Mouse (Mus musculus) midbrain, embryonic 11.5 days (tissue): ENCODE data around the gene Il12rb1. TPM values are rescaled to one million over a fixed set of nuclear protein-coding genes. Genes with fewer than 3 reads are reported as not detected.

ENCODE experiments used
- ATAC-seq: fragments of 200-750 bp; cut with Nextera tagmentation; 2 replicates; pipeline ENCODE4 v1.8.0; 2017; ENCODE audit warnings: moderate TSS enrichment, moderate library complexity; ENCODE audit not compliant: low FRiP score
- DNase-seq: peaks from one replicate; pipeline ENCODE4 v3.0.0; 2015; ENCODE audit warnings: low spot score; ENCODE audit errors: missing footprints
- H3K27ac ChIP-seq: fragments of 300-500 bp; sonication (generic); 2 replicates; pipeline ENCODE4 v1.5.1; 2014; ENCODE audit warnings: low read depth, low read length
- H3K27me3 ChIP-seq: fragments of 300-500 bp; sonication (generic); 2 replicates; pipeline ENCODE4 v1.6.1; 2014; ENCODE audit warnings: mild to moderate bottlenecking, low read length, moderate library complexity, mixed read lengths; ENCODE audit not compliant: control insufficient read depth, insufficient read depth
- H3K36me3 ChIP-seq: fragments of 300-500 bp; sonication (generic); 2 replicates; pipeline ENCODE4 v1.6.1; 2014; ENCODE audit warnings: mild to moderate bottlenecking, low read length, moderate library complexity, mixed read lengths; ENCODE audit not compliant: control insufficient read depth, insufficient read depth
- H3K4me1 ChIP-seq: fragments of 300-500 bp; sonication (generic); 2 replicates; pipeline ENCODE4 v1.6.1; 2014; ENCODE audit warnings: low read length; ENCODE audit not compliant: control insufficient read depth, insufficient read depth
- H3K4me2 ChIP-seq: fragments of 300-500 bp; sonication (generic); 2 replicates; pipeline ENCODE4 v1.6.1; 2014; ENCODE audit warnings: mild to moderate bottlenecking, moderate library complexity
- H3K4me3 ChIP-seq: fragments of 300-500 bp; sonication (generic); 2 replicates; pipeline ENCODE4 v1.5.1; 2014; ENCODE audit warnings: low read depth, low read length
- H3K9ac ChIP-seq: fragments of 300-500 bp; sonication (generic); 2 replicates; pipeline ENCODE4 v1.6.1; 2014; ENCODE audit warnings: low read length
- H3K9me3 ChIP-seq: fragments of 300-500 bp; sonication (generic); 2 replicates; pipeline ENCODE4 v1.6.1; 2016; ENCODE audit warnings: low read length; ENCODE audit not compliant: control insufficient read depth
- WGBS: fragments of 180-500 bp; shearing (Covaris S2); extraction: QIAGEN DNeasy Blood & Tissue Kit; methylation state at CpG from one replicate; pipeline ENCODE4 v1.1.7; 2014; 5-methylcytosine and 5-hydroxymethylcytosine counted together
- polyA plus RNA-seq: library from polyadenylated mRNA; unstranded; fragments of >200 nt; fragmentation: Nextera tagmentation; extraction: Ambion mirVana; gene quantifications from 2 replicates; pipeline ENCODE4 v1.2.1, GENCODE M21; 2014

Gene Il12rb1
- polyA plus RNA-seq, 1 experiment from 2014 or later = 0.38 TPM

GRCm38 (mm10) chr8:70801156-70801555 is 7.1 kb upstream of the Il12rb1 start:
- no peak overlapping the region for H3K4me3 ChIP-seq
- H3K27me3 ChIP-seq = peaks cover 52% of the 10 kb centered on the region
- ATAC-seq = no peak
- no peaks in the 10 kb centered on the region for H3K9me3 ChIP-seq
- H3K27ac ChIP-seq = no peak overlapping the region
- H3K4me1 ChIP-seq = peaks cover 15% of the 10 kb centered on the region
- 30% methylated on average over 15 of the region's 15 CpGs for WGBS
- H3K4me2 ChIP-seq = no peak overlapping the region
- no peak overlapping the region for H3K9ac ChIP-seq
- DNase-seq = peak; percentile 81
- no peaks in the 10 kb centered on the region for H3K36me3 ChIP-seq

GRCm38 (mm10) chr8:70801830-70802229 is 6.4 kb upstream of the Il12rb1 start:
- H3K4me2 ChIP-seq = no peak overlapping the region
- no peak overlapping the region for H3K27ac ChIP-seq
- H3K9ac ChIP-seq = no peak overlapping the region
- peaks cover 11% of the 10 kb centered on the region for H3K4me1 ChIP-seq
- DNase-seq (peak; percentile 81), ATAC-seq (no peak)
- H3K36me3 ChIP-seq = no peaks in the 10 kb centered on the region
- H3K4me3 ChIP-seq = no peak overlapping the region
- H3K9me3 ChIP-seq = no peaks in the 10 kb centered on the region
- WGBS = 93% methylated on average over 1 of the region's 1 CpGs
- H3K27me3 ChIP-seq = peaks cover 52% of the 10 kb centered on the region

GRCm38 (mm10) chr8:70802786-70803510 is 5.3 kb upstream of the Il12rb1 start:
- Histone ChIP-seq H3K4me2 (no peak overlapping the region), H3K27me3 (peaks cover 46% of the 10 kb centered on the region), H3K4me1 (peaks cover 8% of the 10 kb centered on the region), H3K9me3 (no peaks in the 10 kb centered on the region), H3K27ac (no peak overlapping the region), H3K36me3 (no peaks in the 10 kb centered on the region), H3K9ac (no peak overlapping the region), H3K4me3 (no peak overlapping the region)
- 70% methylated on average over 11 of the region's 11 CpGs for WGBS
- ATAC-seq = no peak
- DNase-seq = peak; percentile 82

- peak; percentile 86 for DNase-seq
- peak overlapping the region; percentile 69 for H3K4me2 ChIP-seq
- no peak overlapping the region for H3K27ac ChIP-seq
- no peak for ATAC-seq
- peaks cover 6% of the 10 kb centered on the region for H3K4me1 ChIP-seq
- H3K4me3 ChIP-seq = peak overlapping the region; percentile 41
- H3K36me3 ChIP-seq = no peaks in the 10 kb centered on the region
- H3K9ac ChIP-seq = no peak overlapping the region
- H3K27me3 ChIP-seq = peaks cover 37% of the 10 kb centered on the region
- 1% methylated on average over 47 of the region's 47 CpGs for WGBS
- H3K9me3 ChIP-seq = no peaks in the 10 kb centered on the region
Measured at GRCm38 (mm10) chr8:70803761-70804480, 4.3 kb upstream of the Il12rb1 start.

- peak within 1 kb of the TSS; percentile 69 for H3K4me2 ChIP-seq
- no peaks in the 10 kb centered on the region for H3K36me3 ChIP-seq
- DNase-seq (peak; percentile 97), ATAC-seq (peak; percentile 91)
- H3K4me1 ChIP-seq = peaks cover 6% of the 10 kb centered on the region
- WGBS = under 1% methylated on average over 45 of the region's 45 CpGs
- no peak within 1 kb of the TSS; the same call in 1 of the 2 replicates for H3K9ac ChIP-seq
- no peaks in the 10 kb centered on the region for H3K9me3 ChIP-seq
- peak within 1 kb of the TSS; percentile 41 for H3K4me3 ChIP-seq
- H3K27ac ChIP-seq = no peak within 1 kb of the TSS
- peaks cover 30% of the 10 kb centered on the region for H3K27me3 ChIP-seq
Measured at GRCm38 (mm10) chr8:70804481-70805206, 3.6 kb upstream of the Il12rb1 start, which contains the start of gene Mast3. Gene Mast3 (minus strand): TSS chr8:70805054.

DNA sequence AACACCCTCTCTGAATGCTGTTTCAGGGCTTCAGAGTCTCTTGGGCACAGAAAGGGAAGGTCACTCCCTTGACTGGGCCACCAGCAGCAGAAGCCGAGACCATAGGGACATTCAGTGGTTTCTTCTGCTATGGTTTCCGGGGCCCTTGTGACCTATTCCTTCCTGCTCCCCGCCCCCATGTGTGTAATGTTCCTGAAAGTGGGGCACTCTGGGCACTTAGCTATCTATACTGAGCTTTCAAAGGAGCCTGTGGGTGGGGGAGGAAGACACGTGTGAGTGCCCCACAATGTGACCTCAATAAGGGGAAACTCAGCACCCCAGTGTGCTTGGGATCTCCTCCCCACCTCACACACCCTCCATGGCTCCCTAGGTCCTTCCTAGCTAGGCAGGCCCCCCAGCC is 1.7 kb upstream of the Il12rb1 start:
- H3K27ac ChIP-seq = no peak overlapping the region
- H3K36me3 ChIP-seq = no peaks in the 10 kb centered on the region
- ATAC-seq (no peak), DNase-seq (no peak)
- H3K4me1 ChIP-seq = peaks cover 6% of the 10 kb centered on the region
- no peak overlapping the region for H3K4me2 ChIP-seq
- no peaks in the 10 kb centered on the region for H3K9me3 ChIP-seq
- no peak overlapping the region for H3K4me3 ChIP-seq
- H3K27me3 ChIP-seq = peaks cover 24% of the 10 kb centered on the region
- WGBS = 79% methylated on average over 4 of the region's 4 CpGs
- no peak overlapping the region for H3K9ac ChIP-seq

GRCm38 (mm10) chr8:70807304-70807703 is 945 bp upstream of the Il12rb1 start:
- DNase-seq = no peak
- no peak overlapping the region for H3K9ac ChIP-seq
- peaks cover 24% of the 10 kb centered on the region for H3K27me3 ChIP-seq
- no peak overlapping the region for H3K27ac ChIP-seq
- no peak overlapping the region for H3K4me2 ChIP-seq
- H3K9me3 ChIP-seq = no peaks in the 10 kb centered on the region
- H3K36me3 ChIP-seq = no peaks in the 10 kb centered on the region
- 57% methylated on average over 1 of the region's 1 CpGs for WGBS
- peaks cover 6% of the 10 kb centered on the region for H3K4me1 ChIP-seq
- no peak for ATAC-seq
- no peak overlapping the region for H3K4me3 ChIP-seq

DNA sequence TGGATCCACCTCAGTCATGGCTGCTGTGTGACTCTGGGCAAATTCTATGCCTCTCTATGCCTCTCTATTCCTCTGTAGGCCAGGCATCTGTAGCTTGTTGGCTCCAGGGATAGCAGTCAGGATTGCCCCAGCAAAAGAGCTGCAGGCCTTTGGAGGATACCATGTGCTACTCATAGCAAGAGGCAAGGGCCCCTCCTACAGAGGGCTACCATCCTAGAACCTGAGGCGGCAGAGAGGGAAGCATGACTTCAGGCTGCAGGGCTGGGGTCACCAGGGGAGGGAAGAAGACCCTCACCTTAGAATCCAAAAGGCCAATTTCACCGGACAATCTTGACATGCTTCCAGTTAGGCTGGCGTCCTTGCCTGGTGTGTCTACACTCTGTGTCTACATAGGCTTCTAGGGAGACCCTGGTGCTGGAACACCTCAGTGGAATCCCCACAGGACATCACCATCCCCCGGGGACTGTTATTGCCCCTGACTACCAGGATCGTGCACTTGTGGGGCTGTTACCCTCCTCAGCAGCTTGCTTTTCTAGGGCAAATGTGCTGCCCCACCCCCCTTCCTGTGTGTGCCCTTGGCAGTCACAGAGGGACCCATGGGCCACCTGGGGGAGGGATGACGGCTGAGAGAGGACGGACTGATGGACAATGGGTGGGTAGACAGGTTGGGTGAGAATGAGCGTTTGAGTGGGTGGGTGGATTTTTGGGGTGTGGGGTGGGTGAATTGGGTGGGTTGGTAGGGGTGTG is 879 bp downstream of the Il12rb1 start:
- ATAC-seq = no peak
- Histone ChIP-seq H3K27me3 (peaks cover 13% of the 10 kb centered on the region; the same call in 1 of the 2 replicates), H3K4me3 (no peak overlapping the region), H3K27ac (no peak overlapping the region), H3K9ac (no peak overlapping the region), H3K4me2 (no peak overlapping the region), H3K9me3 (no peaks in the 10 kb centered on the region), H3K36me3 (no peaks in the 10 kb centered on the region), H3K4me1 (peaks cover under 1% of the 10 kb centered on the region)
- DNase-seq = no peak
- WGBS = 83% methylated on average over 8 of the region's 8 CpGs
